Mouse (Mus musculus) heart, postnatal 0 days (tissue): Measurements from ENCODE around the gene Olfr1118.
"Not testable (repeated sequence)": the region's sequence is repeated elsewhere in the genome, so short reads cannot be mapped to it uniquely, and the experiment has no call there.

Source experiments
- CTCF ChIP-seq: IDR thresholded peaks from 2 replicates; pipeline ENCODE4 v1.5.1; 2016; ENCODE audit warnings: antibody characterized with exemption, control low read depth, low read depth
- EP300 ChIP-seq: IDR thresholded peaks from 2 replicates; pipeline ENCODE4 v1.6.1; 2016; ENCODE audit warnings: antibody characterized with exemption, low read depth

- TF ChIP-seq CTCF, EP300: not testable (repeated sequence)
Observed at GRCm38 (mm10) chr2:87360121-87360520, 52.7 kb downstream of the Olfr1118 start.
